Mouse (Mus musculus) C2C12 (cell line): ENCODE results near the gene Plxna4.

Experiments
- CTCF ChIP-seq: IDR thresholded peaks from one replicate; pipeline ENCODE4 v1.5.1; 2011; ENCODE audit not compliant: control insufficient read depth, insufficient read depth, insufficient read length
- USF1 ChIP-seq: IDR thresholded peaks from one replicate; pipeline ENCODE4 v1.6.1; 2011; ENCODE audit warnings: low read depth, mild to moderate bottlenecking, control low read depth, moderate library complexity

- TF ChIP-seq CTCF (no peak), USF1 (no peak)
These were observed 428.1 kb downstream of the Plxna4 start for GRCm38 (mm10) chr6:32159931-32160330.
